17 mouse cellular contexts compared by ENCODE assay signal in the genomic region with DNA sequence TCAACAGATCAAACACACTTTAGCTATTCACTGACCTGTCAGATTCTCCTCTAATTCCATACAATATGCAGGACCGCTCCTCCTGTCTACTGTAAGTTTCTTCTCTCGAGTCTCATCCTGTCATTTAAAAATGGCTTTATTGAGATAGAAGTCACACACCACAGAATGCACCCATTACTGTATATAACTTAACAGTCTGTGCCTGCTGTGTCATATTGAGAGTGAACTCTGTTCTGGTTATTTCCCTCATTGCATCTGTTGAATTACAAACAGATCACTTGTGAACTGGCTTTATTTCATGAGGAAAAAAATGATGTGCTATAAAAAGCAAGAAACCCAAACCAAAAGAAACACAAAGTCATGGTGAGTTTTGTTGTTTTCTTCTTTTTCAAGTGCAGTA.
"Had no signal": no experiment of that assay in that cellular context is flagged by ENCODE, and none has a peak within 500 bp of the region (broad histone marks: within the 10 kb centered on the region; RNA-seq: fewer than 3 reads in every experiment).

No protein-coding gene starts in this region.

- H3K36me3 ChIP-seq: midbrain, embryonic 10.5 days; midbrain, embryonic 12.5 days; neural tube, embryonic 13.5 days; neural tube, embryonic 15.5 days had no signal

- H3K4me1 ChIP-seq: midbrain, embryonic 10.5 days had no signal

- H3K9ac ChIP-seq: lung, embryonic 14.5 days; midbrain, embryonic 12.5 days; neural tube, embryonic 13.5 days; neural tube, embryonic 15.5 days had no signal

- H3K27ac ChIP-seq: midbrain, embryonic 10.5 days; midbrain, embryonic 12.5 days; neural tube, embryonic 13.5 days; neural tube, embryonic 15.5 days had no signal

- H3K27me3 ChIP-seq: midbrain, embryonic 12.5 days; neural tube, embryonic 13.5 days; neural tube, embryonic 15.5 days had no signal

- H3K4me3 ChIP-seq: midbrain, embryonic 10.5 days; midbrain, embryonic 12.5 days; myocyte; neural tube, embryonic 13.5 days; neural tube, embryonic 15.5 days had no signal

- H3K4me2 ChIP-seq: lung, embryonic 14.5 days; midbrain, embryonic 12.5 days; neural tube, embryonic 13.5 days; neural tube, embryonic 15.5 days had no signal

- H3K9me3 ChIP-seq: midbrain, embryonic 10.5 days; midbrain, embryonic 12.5 days; neural tube, embryonic 13.5 days; neural tube, embryonic 15.5 days had no signal

- DNase-seq: lung, embryonic 14.5 days; lung, postnatal 10 days; lung, postnatal 4 days; midbrain, embryonic 14.5 days; retina, postnatal 1 day; right cerebral cortex, adult 18-20 months; right cerebral cortex, postnatal 25 days; right cerebral cortex, postnatal 4 days; spleen, adult 18-20 months; thymus, adult 18-20 months; thymus, postnatal 14 days; thymus, postnatal 36 days had no signal
